8 mouse cellular contexts compared by ENCODE assay signal in genomic region chr2:165818985-165819948, GRCm38 (mm10).
DNase-seq lines count a peak whose midpoint lies in the region; ATAC-seq lines count a peak whose summit lies in the region.

No protein-coding gene starts in this region.

- peak; percentile 55; the same call in 1 of the 2 replicates for ATAC-seq in cerebellum, adult (ENCODE audit: insufficient number of reproducible peaks, low FRiP score, low TSS enrichment)
- peak; percentile 66 for ATAC-seq in forebrain, embryonic 14.5 days
- peak; percentile 66 for ATAC-seq in neutrophil, adult 5-6 weeks (ENCODE audit: extremely low read depth, insufficient number of reproducible peaks, low FRiP score, poor library complexity, severe bottlenecking)

- no peak overlapping the region for H3K4me2 ChIP-seq in forebrain, embryonic 14.5 days (ENCODE audit: low read length)

- H3K27ac ChIP-seq in forebrain, embryonic 14.5 days (ENCODE audit: low read depth, low read length), result no peak overlapping the region

- no peaks in the 10 kb centered on the region for H3K4me1 ChIP-seq in forebrain, embryonic 14.5 days (ENCODE audit: control insufficient read depth, insufficient read depth, low read length)

- H3K36me3 ChIP-seq in forebrain, embryonic 14.5 days (ENCODE audit: control insufficient read depth, insufficient read depth, low read length), result peaks cover 83% of the 10 kb centered on the region

- no peaks in the 10 kb centered on the region for H3K9me3 ChIP-seq in forebrain, embryonic 14.5 days (replicated peaks; ENCODE audit: control insufficient read depth, low read length)

- intact Hi-C loops in heart, postnatal 36 days (cut with DNase I), result loop anchor here (1.0 to 10.0 kb wide), 2 partner anchors 95 to 746 kb away; no protein-coding TSS in a partner anchor

- WGBS in forebrain, embryonic 14.5 days, result 72% methylated on average over 10 of the region's 10 CpGs

- peak; percentile 28 for DNase-seq in MEL-GATA-1-ER (ENCODE audit: extremely low read depth, low read depth)
- peak; percentile 84 for DNase-seq in forebrain, embryonic 14.5 days (ENCODE audit: low spot score)
- DNase-seq in heart, postnatal 36 days, result peak; percentile 71 to 75
- DNase-seq in layer of hippocampus, adult 11-12 months (ENCODE audit: low spot score), result peak; percentile 81
- DNase-seq in lung, adult 18-20 months, result peak; percentile 55 to 65
- peak; percentile 41 to 43 for DNase-seq in thymus, postnatal 36 days

- H3K4me3 ChIP-seq in forebrain, embryonic 14.5 days (ENCODE audit: low read depth, low read length), result no peak overlapping the region

- no peaks in the 10 kb centered on the region for H3K27me3 ChIP-seq in forebrain, embryonic 14.5 days (replicated peaks; ENCODE audit: control insufficient read depth, insufficient read depth, low read length)

- H3K9ac ChIP-seq in forebrain, embryonic 14.5 days (ENCODE audit: low read length), result no peak overlapping the region

Comparison
In these comparisons a context has a peak if more than half of its experiments do, and no peak if none do; other contexts are left out.
1. DNase-seq: peak in every context shown above with its lines; median percentile 84 in forebrain, embryonic 14.5 days; 81 in layer of hippocampus, adult 11-12 months; 73 in heart, postnatal 36 days; 60 in lung, adult 18-20 months; 42 in thymus, postnatal 36 days; 28 in MEL-GATA-1-ER.